Mouse (Mus musculus) CH12.LX (cell line): ENCODE measurements around the gene Olfr764-ps1. TPM values are rescaled to one million over a fixed set of nuclear protein-coding genes. Genes with fewer than 3 reads are reported as not detected.
"Not testable (repeated sequence)": the region's sequence is repeated elsewhere in the genome, so short reads cannot be mapped to it uniquely, and the experiment has no call there.

Experiments
- DNase-seq: peaks from one replicate; pipeline ENCODE4 v3.0.0-alpha.2; 2013; ENCODE audit errors: extremely low read depth
- H3K27ac ChIP-seq: 2 replicates; pipeline ENCODE4 v1.5.1; 2012; ENCODE audit warnings: low read depth, mild to moderate bottlenecking, control low read depth, moderate library complexity; ENCODE audit not compliant: insufficient read depth
- H3K27me3 ChIP-seq: replicated peaks from 2 replicates; pipeline ENCODE3; 2012; ENCODE audit warnings: inconsistent platforms
- H3K36me3 ChIP-seq, 2 experiments: replicated peaks in 1 of 2; 2 replicates each; pipeline versions ENCODE3 to v1.6.1; 2012; ENCODE audit warnings: inconsistent platforms in 1 of 2, low read length in 1 of 2, mild to moderate bottlenecking in 1 of 2, mixed read lengths in 1 of 2, moderate library complexity in 1 of 2; ENCODE audit not compliant: control insufficient read depth in 1 of 2, insufficient read depth in 1 of 2
- H3K4me1 ChIP-seq, 2 experiments: 2 replicates each; pipeline ENCODE4 v1.6.1; 2012; ENCODE audit warnings: inconsistent platforms in 1 of 2, moderate library complexity in 1 of 2; ENCODE audit not compliant: insufficient read depth in 2 of 2, control insufficient read depth in 1 of 2
- H3K4me2 ChIP-seq: 2 replicates; pipeline ENCODE4 v1.6.1; 2012; ENCODE audit warnings: low read depth, mild to moderate bottlenecking, control low read depth; ENCODE audit not compliant: poor library complexity, insufficient read depth, severe bottlenecking
- H3K4me3 ChIP-seq, 3 experiments: fragments of 150-350 bp in 1 of 3; sonication (generic) in 1 of 3; replicated peaks in 1 of 3; 2 replicates each; pipeline versions ENCODE3 to v1.5.1; 2011 to 2012; ENCODE audit warnings: low read depth in 2 of 3, low read length in 2 of 3, mild to moderate bottlenecking in 2 of 3, moderate library complexity in 2 of 3, control low read depth in 1 of 3, improper control_type of control experiment in 1 of 3, inconsistent platforms in 1 of 3, mixed read lengths in 1 of 3; ENCODE audit not compliant: poor library complexity in 1 of 3
- H3K79me2 ChIP-seq: replicated peaks from 2 replicates; pipeline ENCODE4 v1.6.1; 2012; ENCODE audit warnings: mild to moderate bottlenecking, moderate library complexity; ENCODE audit not compliant: control insufficient read depth, poor library complexity, insufficient read depth, severe bottlenecking; ENCODE audit errors: extremely low read depth
- H3K9ac ChIP-seq: 2 replicates; pipeline ENCODE4 v1.6.1; 2012; ENCODE audit warnings: low read depth, mild to moderate bottlenecking, control low read depth, moderate library complexity; ENCODE audit not compliant: insufficient read depth
- H3K9me3 ChIP-seq: replicated peaks from 2 replicates; pipeline ENCODE3; 2012; ENCODE audit warnings: low read length, inconsistent platforms, mixed read lengths
- BHLHE40 ChIP-seq: IDR thresholded peaks from 2 replicates; pipeline ENCODE4 v1.6.1; 2011; ENCODE audit warnings: mild to moderate bottlenecking, low read depth, low read length, improper control_type of control experiment
- CHD1 ChIP-seq: IDR thresholded peaks from 2 replicates; pipeline ENCODE4 v1.6.1; 2012; ENCODE audit warnings: low read depth, low read length, improper control_type of control experiment, inconsistent platforms
- E2F4 ChIP-seq: IDR thresholded peaks from 2 replicates; pipeline ENCODE4 v1.6.1; 2011; ENCODE audit warnings: low read depth, low read length, improper control_type of control experiment; ENCODE audit not compliant: insufficient replicate concordance
- ETS1 ChIP-seq: conservative IDR thresholded peaks from 2 replicates; pipeline ENCODE4 v1.6.1; 2012; ENCODE audit warnings: low read depth, mild to moderate bottlenecking, inconsistent platforms, low read length, improper control_type of control experiment, moderate library complexity
- GABPA ChIP-seq: IDR thresholded peaks from 2 replicates; pipeline ENCODE4 v1.6.1; 2012; ENCODE audit warnings: low read depth, low read length, improper control_type of control experiment, inconsistent platforms; ENCODE audit not compliant: insufficient replicate concordance
- HCFC1 ChIP-seq: IDR thresholded peaks from 2 replicates; pipeline ENCODE4 v1.6.1; 2012; ENCODE audit warnings: low read depth, mild to moderate bottlenecking, inconsistent platforms, low read length, improper control_type of control experiment
- IRF4 ChIP-seq: IDR thresholded peaks from 2 replicates; pipeline ENCODE4 v1.6.1; 2014; ENCODE audit warnings: low read depth, mild to moderate bottlenecking, inconsistent platforms, low read length, improper control_type of control experiment
- KAT2A ChIP-seq: IDR thresholded peaks from 2 replicates; pipeline ENCODE4 v1.6.1; 2012; ENCODE audit warnings: low read length, improper control_type of control experiment, inconsistent platforms; ENCODE audit not compliant: insufficient replicate concordance
- MAX ChIP-seq: IDR thresholded peaks from 2 replicates; pipeline ENCODE4 v1.6.1; 2011; ENCODE audit warnings: low read length, improper control_type of control experiment
- MAZ ChIP-seq: IDR thresholded peaks from 2 replicates; pipeline ENCODE4 v1.6.1; 2012; ENCODE audit warnings: low read depth, mild to moderate bottlenecking, inconsistent platforms, low read length, improper control_type of control experiment, moderate library complexity
- MYC ChIP-seq: IDR thresholded peaks from 2 replicates; pipeline ENCODE4 v1.6.1; 2011; ENCODE audit warnings: low read depth, mild to moderate bottlenecking, improper control_type of control experiment, low read length
- NELFE ChIP-seq: IDR thresholded peaks from 2 replicates; pipeline ENCODE4 v1.6.1; 2011; ENCODE audit warnings: low read depth, low read length, improper control_type of control experiment
- NRF1 ChIP-seq: IDR thresholded peaks from 2 replicates; pipeline ENCODE4 v1.6.1; 2014; ENCODE audit warnings: low read depth, mild to moderate bottlenecking, inconsistent platforms, low read length, improper control_type of control experiment, moderate library complexity
- PAX5 ChIP-seq: IDR thresholded peaks from 2 replicates; pipeline ENCODE4 v1.6.1; 2012; ENCODE audit warnings: low read length, inconsistent platforms, mixed read lengths
- POLR2A ChIP-seq: IDR thresholded peaks from 2 replicates; pipeline ENCODE4 v1.6.1; 2011; ENCODE audit warnings: low read depth, mild to moderate bottlenecking, improper control_type of control experiment, low read length
- SMC3 ChIP-seq: IDR thresholded peaks from 2 replicates; pipeline ENCODE4 v1.6.1; 2011; ENCODE audit warnings: low read depth, low read length, improper control_type of control experiment
- TBP ChIP-seq: conservative IDR thresholded peaks from 2 replicates; pipeline ENCODE4 v1.6.1; 2011; ENCODE audit warnings: low read depth, low read length, improper control_type of control experiment
- TCF12 ChIP-seq: IDR thresholded peaks from 2 replicates; pipeline ENCODE4 v1.6.1; 2014; ENCODE audit warnings: low read depth, mild to moderate bottlenecking, inconsistent platforms, low read length, improper control_type of control experiment
- USF1 ChIP-seq: IDR thresholded peaks from 2 replicates; pipeline ENCODE4 v1.6.1; 2014; ENCODE audit warnings: low read depth, mild to moderate bottlenecking, inconsistent platforms, low read length, improper control_type of control experiment
- USF2 ChIP-seq: conservative IDR thresholded peaks from 2 replicates; pipeline ENCODE4 v1.6.1; 2011; ENCODE audit warnings: low read depth, low read length, improper control_type of control experiment
- ZKSCAN1 ChIP-seq: IDR thresholded peaks from 2 replicates; pipeline ENCODE4 v1.6.1; 2012; ENCODE audit warnings: low read depth, inconsistent platforms, low read length, improper control_type of control experiment, borderline replicate concordance
- ZMIZ1 ChIP-seq: IDR thresholded peaks from 2 replicates; pipeline ENCODE4 v1.6.1; 2012; ENCODE audit warnings: low read depth, mild to moderate bottlenecking, inconsistent platforms, low read length, improper control_type of control experiment
- dilution Hi-C: fragments of 300-500 bp; cut with MboI; formaldehyde crosslinking; loops from 2 replicates; pipeline ENCODE4 v1.14.3; 2020; ENCODE audit warnings: low sequenced_read_pairs; ENCODE audit not compliant: extremely low pct_unique_long_range_greater_than_20kb, extremely low pct_ligation_motif_present
- in situ Hi-C: fragments of 300-500 bp; cut with MboI; formaldehyde crosslinking; loops from 3 replicates; pipeline ENCODE4 v1.14.3; 2019; ENCODE audit warnings: low sequenced_read_pairs, low pct_ligation_motif_present, low pct_unique_long_range_greater_than_20kb, mixed read lengths
- polyA plus RNA-seq: library from polyadenylated mRNA; unstranded; fragments of >175 nt; gene quantifications from 2 replicates; pipeline ENCODE4 v1.2.1, GENCODE M21; 2012; ENCODE audit warnings: low read depth; ENCODE audit not compliant: insufficient read length
- total RNA-seq, 2 experiments: library from RNA; depleted of rRNA; stranded (reverse); fragments of 300-350 nt in 1 of 2; fragments of >200 nt in 1 of 2; gene quantifications; 2 replicates each; pipeline ENCODE4 v1.2.3; 2012 to 2014

The Olfr764-ps1 gene
- total and polyA plus RNA-seq, 3 experiments: not detected

- Histone ChIP-seq H3K4me2 (no peak overlapping the region), H3K9ac (no peak overlapping the region), H3K36me3 (no peaks in the 10 kb centered on the region), H3K79me2 (no peaks in the 10 kb centered on the region), H3K4me1 (peaks cover 0 to under 1% of the 10 kb centered on the region in 2 experiments; a peak in 1 of 4 replicates), H3K27me3 (no peaks in the 10 kb centered on the region), H3K4me3 (no peak overlapping the region), H3K9me3 (no peaks in the 10 kb centered on the region), H3K27ac (no peak overlapping the region)
- DNase-seq: no peak
- dilution Hi-C loops (no loop called here), in situ Hi-C loops (no loop called here)
- TF ChIP-seq PAX5 (no peak), KAT2A (no peak), BHLHE40 (no peak), CHD1 (no peak), E2F4 (no peak), NELFE (no peak), POLR2A (no peak), ZKSCAN1 (no peak), HCFC1 (no peak), MYC (no peak), USF1 (no peak), SMC3 (no peak), MAX (no peak), MAZ (no peak), NRF1 (no peak), TBP (no peak)
Observed at GRCm38 (mm10) chr10:129014477-129014876, 25.2 kb downstream of the Olfr764-ps1 start.

GRCm38 (mm10) chr10:129011511-129011910, 28.2 kb downstream of the Olfr764-ps1 start:
- dilution Hi-C loops, H3K9me3 ChIP-seq, H3K9ac ChIP-seq, H3K4me2 ChIP-seq, H3K36me3 ChIP-seq, DNase-seq, in situ Hi-C loops, H3K4me1 ChIP-seq, H3K79me2 ChIP-seq, H3K27ac ChIP-seq, H3K4me3 ChIP-seq, H3K27me3 ChIP-seq: not testable (repeated sequence)

GRCm38 (mm10) chr10:129010288-129010841, 29.3 kb downstream of the Olfr764-ps1 start, which contains the start of gene Olfr763:
Olfr763 (plus strand) TSS chr10:129010791.
- dilution Hi-C loops (no loop called here), in situ Hi-C loops (no loop called here)
- Histone ChIP-seq H3K4me1 (peaks cover 0 to 8% of the 10 kb centered on the region in 2 experiments; a peak in 2 of 4 replicates), H3K27ac (no peak within 1 kb of the TSS), H3K9me3 (no peaks in the 10 kb centered on the region), H3K9ac (no peak within 1 kb of the TSS), H3K4me3 (no peak within 1 kb of the TSS), H3K4me2 (no peak within 1 kb of the TSS), H3K79me2 (no peaks in the 10 kb centered on the region), H3K36me3 (no peaks in the 10 kb centered on the region), H3K27me3 (no peaks in the 10 kb centered on the region)
- TF ChIP-seq NELFE: no peak
- TF ChIP-seq KAT2A: no peak
- no peak for TF ChIP-seq ETS1
- no peak for TF ChIP-seq PAX5
- no peak for TF ChIP-seq GABPA
- no peak for TF ChIP-seq SMC3
- TF ChIP-seq NRF1: no peak
- no peak for TF ChIP-seq ZMIZ1
- no peak for TF ChIP-seq IRF4
- no peak for TF ChIP-seq USF2
- no peak for TF ChIP-seq TCF12
- DNase-seq: no peak
